Mouse (Mus musculus) heart, adult 18-20 months (tissue): ENCODE data around the gene Anp32a. TPM values are rescaled to one million over a fixed set of nuclear protein-coding genes. Genes with fewer than 3 reads are reported as not detected.

Experiments
- DNase-seq, 2 experiments: peaks; one replicate each; pipeline ENCODE4 v3.0.0; 2021 to 2022; ENCODE audit warnings: mixed read lengths in 1 of 2
- total RNA-seq, 2 experiments: library from RNA; stranded (reverse); gene quantifications; 2 replicates each; pipeline ENCODE4 v1.2.3; 2021

Gene Anp32a
- total RNA-seq, 2 experiments from 2014 or later: 180 to 184 TPM

DNA sequence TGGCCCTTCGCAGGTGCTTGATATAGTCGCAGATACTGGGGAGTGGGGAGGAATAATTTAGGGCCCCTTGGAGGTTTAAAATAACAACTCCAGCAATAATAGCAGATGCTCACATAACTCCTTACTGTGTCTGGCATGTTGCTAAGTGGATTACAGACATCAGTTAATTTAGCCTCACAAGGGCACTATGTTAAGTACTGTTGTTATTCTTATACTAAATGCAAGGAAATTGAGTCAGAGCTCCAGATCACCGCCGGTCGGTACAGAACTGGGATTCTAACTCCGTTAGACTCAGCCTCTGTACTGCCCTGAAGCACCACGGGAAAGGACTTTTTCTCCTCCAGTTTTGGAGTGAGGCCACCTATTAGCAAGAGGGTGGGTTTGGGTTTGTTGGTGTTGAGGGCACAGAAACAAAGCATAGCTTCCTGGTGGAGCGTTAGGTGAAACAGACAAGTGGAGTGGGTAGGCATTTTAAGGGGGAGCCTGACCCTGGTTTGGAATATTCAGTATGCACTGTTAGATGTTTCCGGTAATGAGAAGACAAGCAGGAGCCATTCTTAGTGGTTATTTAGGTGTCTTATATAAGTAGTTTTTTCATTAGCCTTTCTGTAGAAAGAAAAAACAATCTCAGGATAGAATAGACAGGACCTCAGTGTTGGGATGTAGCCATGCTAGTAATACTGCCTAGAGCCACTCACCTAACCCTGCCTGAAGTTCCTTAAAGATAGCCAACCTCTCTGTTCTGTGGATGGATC lies 4.7 kb downstream of the Anp32a start:
- peak in 1 of 2 experiments; percentile 49 for DNase-seq

DNA sequence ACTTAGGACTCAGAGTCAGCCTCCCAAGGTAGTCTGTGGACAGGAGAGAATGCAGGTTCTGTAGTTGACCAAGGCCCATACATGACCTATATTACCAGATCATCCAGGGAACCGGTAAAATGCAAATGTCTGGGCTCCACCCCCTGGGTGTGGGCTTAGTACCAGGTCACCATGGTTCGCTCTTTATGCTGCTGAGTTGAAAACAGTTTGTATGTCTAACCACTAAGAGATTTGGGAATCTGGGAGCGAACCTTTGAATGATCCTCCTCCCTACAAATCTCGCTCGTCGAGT lies 5.2 kb downstream of the Anp32a start:
- peak in 1 of 2 experiments; percentile 29 for DNase-seq

- peak in 1 of 2 experiments; percentile 23 for DNase-seq
Observed at GRCm38 (mm10) chr9:62347201-62347600, 6.1 kb downstream of the Anp32a start.

GRCm38 (mm10) chr9:62348050-62348449 lies 7.0 kb downstream of the Anp32a start:
- peak in 1 of 2 experiments; percentile 7 for DNase-seq

- no peak for DNase-seq
Observed at GRCm38 (mm10) chr9:62348467-62348985, 7.4 kb downstream of the Anp32a start.

- DNase-seq: peak in 1 of 2 experiments; percentile 32
Observed at GRCm38 (mm10) chr9:62349250-62349649, 8.2 kb downstream of the Anp32a start.

GRCm38 (mm10) chr9:62350721-62351120 lies 9.6 kb downstream of the Anp32a start:
- peak in 1 of 2 experiments; percentile 5 for DNase-seq

- peak in 1 of 2 experiments; percentile 49 for DNase-seq
Observed at GRCm38 (mm10) chr9:62351200-62351599, 10.1 kb downstream of the Anp32a start.

GRCm38 (mm10) chr9:62353784-62354183 lies 12.7 kb downstream of the Anp32a start:
- peak in 1 of 2 experiments; percentile 7 for DNase-seq

DNA sequence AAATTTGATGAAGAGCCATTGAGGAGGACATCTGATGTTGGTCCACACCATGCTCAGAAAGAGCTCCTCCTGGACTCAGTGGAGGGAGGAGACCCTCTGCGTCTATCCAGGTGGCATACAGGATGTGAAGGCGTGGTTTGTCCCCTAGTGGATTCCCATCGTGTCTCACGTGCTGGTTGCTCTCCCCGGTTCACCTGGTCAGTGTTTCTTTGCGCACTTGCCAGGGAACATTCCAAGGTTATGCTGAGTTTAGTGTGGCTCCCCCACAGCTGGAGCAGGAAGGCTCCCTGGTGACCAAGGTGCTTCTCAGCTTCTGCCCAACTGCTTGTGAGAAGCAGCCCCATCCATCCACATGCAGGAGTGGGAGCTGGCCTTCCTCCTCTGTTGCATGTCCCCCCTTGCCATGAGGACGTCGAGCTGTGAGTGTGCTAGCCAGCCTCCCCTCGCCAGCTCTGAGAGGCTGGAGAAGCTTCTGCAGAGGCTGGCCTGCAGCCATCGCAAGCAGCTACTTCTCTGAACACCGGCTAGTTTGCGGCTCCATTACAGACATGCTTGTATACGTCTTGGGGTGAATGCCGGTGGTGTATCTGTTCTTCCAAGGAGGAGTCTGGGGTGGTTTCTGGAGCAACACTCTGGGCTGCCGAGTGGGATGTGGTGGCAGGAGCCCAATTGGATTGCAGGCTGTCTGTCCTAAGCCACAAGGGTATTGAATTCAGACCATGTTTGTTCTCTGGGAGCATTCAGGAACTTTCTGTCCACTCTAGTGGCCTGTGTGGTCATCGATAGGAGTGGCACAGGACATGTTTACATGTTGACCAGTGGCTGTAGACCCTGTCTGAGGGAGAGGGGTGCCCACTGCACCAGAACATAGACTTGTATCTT lies 14.0 kb downstream of the Anp32a start:
- DNase-seq: peak in 1 of 2 experiments; percentile 59

GRCm38 (mm10) chr9:62355763-62356162 lies 14.7 kb downstream of the Anp32a start:
- DNase-seq: no peak

DNA sequence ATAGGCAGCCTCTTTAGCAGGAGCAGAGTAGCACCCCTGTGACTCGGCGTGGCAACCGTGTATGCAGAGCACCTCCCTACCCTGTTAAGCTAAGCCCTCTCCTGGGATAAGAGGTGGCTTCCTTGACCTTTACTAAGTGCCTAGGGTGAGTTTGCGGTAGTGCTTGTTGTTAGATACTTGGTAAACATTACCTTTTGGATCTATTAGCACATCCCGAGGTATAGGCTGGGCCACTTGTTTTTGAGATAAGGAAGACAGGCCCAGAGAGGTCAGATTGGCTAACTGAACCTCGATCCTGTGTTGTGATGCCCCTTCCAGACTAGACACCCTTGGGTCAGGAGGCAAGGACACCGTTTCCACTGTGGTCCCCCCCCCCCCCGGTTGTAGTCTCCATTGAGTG lies 16.5 kb downstream of the Anp32a start:
- DNase-seq: no peak

GRCm38 (mm10) chr9:62358851-62359250 lies 17.8 kb downstream of the Anp32a start:
- no peak for DNase-seq

DNA sequence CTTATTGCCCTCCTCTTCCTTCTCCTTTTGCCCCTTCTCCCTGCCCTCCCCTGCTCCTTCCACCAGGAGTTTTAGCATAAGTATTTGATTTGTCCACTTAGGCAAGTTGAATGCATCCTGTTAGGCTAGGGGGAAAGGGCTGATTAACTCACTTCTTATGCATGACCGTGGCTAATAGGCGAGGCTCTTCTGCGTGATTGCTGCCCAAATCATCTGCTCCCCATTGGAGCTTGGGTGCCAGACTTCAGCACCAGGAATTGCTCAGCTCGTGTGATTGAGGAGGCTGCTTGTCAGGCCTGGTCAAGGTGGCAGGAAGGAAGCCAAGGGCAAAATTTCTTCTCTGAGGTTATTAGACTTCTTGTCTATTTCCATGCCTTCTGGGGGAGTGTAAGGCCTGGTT lies 19.8 kb downstream of the Anp32a start:
- DNase-seq: peak in 1 of 2 experiments; percentile 40

- DNase-seq: peak in 1 of 2 experiments; percentile 51
Observed at GRCm38 (mm10) chr9:62362835-62363385, 21.8 kb downstream of the Anp32a start.

DNA sequence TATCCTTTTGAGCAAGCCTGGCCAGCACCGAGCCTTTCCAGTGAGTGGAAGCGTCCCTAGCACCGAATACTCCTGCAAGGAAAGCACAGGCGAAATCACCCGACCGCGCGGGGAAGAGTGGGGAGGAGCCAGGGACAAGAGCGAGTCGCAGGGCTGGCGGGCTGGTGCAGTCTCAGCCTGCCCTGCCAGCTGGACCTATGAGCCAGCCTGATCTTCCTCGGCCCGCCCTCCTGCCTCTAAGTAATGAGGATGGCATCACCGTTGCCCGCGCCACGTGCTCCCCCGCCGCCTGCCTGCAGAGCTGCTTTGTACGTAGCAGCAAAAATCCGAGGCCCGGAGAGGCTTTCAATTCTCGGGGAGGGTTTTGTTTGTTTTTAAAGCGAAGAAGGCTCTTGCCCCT lies 22.5 kb downstream of the Anp32a start:
- DNase-seq: peak; percentile 86 to 93

DNA sequence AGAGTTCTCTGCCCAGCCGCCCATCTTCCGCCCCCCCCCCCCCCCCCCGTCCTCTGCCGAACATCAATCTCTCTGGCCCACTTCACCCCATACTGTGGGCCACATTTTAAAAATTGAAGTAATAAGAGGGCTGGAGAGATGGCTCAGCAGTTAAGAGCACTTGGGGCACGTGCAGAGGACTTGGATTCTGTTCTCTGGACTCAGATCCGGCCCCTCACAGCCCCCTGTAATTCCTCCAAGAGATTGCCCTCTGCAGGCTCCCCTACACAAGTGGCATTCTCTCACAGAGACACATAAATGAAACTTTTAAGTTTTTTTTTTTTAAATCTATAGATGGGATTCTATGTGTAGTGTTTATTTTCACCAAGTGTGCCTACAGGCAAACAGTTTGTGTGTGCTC lies 23.1 kb downstream of the Anp32a start:
- no peak for DNase-seq

DNA sequence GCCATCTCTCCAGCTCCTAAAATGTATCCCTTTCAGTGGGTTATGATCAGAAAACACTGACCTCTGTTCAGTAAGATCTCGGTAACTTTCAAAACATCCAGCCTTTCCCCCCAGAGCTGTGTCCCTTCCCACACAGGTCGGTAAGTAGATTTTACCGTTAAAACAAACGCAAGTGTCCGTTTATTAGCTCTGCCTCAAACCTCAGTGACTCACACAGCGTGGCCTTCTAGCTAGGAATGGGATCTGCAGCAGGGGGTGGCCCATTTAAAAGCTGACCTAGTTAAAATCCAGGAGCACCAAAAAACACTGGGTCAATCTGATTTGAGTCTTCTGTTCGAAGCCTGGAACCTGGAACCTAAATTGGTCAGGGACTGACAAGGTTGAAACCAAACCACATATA lies 23.7 kb downstream of the Anp32a start:
- DNase-seq: peak in 1 of 2 experiments; percentile 25

DNA sequence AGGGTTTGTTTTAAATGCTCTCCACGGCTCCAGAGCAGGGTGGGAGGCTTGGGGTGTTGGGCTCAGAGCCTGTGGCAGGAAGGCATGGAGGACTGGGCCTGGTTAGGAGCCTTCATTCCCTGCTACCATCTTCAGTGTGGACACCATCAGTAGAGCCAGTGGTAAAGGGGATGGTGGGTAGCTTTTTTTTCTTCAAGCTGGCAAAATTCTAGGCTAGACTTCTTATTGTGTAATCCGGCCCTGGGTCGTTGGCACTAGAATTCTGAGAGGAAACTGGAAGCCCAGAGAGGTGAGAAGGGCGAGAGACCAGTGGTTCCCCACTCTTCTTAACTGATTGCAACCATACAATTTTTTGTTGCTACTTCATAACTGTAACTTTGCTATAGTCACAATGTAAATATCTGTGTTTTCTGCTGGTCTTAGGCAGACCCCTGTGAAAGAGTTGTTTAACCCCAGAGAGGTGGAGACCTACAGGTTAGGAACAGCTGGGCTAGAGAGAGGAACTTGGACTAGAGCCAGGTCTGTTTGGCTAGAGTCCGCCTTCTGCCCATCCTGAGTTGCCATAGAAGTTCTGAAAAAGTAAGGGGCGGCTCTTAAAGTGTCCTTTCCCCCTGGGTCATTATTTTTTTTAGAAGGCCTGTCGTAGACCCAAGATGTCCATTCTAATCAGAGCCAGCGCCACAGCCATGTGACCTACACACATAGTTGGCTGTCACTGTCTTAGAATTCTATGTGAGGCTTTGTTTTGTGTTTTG lies 24.4 kb downstream of the Anp32a start:
- DNase-seq: peak in 1 of 2 experiments; percentile 48

DNA sequence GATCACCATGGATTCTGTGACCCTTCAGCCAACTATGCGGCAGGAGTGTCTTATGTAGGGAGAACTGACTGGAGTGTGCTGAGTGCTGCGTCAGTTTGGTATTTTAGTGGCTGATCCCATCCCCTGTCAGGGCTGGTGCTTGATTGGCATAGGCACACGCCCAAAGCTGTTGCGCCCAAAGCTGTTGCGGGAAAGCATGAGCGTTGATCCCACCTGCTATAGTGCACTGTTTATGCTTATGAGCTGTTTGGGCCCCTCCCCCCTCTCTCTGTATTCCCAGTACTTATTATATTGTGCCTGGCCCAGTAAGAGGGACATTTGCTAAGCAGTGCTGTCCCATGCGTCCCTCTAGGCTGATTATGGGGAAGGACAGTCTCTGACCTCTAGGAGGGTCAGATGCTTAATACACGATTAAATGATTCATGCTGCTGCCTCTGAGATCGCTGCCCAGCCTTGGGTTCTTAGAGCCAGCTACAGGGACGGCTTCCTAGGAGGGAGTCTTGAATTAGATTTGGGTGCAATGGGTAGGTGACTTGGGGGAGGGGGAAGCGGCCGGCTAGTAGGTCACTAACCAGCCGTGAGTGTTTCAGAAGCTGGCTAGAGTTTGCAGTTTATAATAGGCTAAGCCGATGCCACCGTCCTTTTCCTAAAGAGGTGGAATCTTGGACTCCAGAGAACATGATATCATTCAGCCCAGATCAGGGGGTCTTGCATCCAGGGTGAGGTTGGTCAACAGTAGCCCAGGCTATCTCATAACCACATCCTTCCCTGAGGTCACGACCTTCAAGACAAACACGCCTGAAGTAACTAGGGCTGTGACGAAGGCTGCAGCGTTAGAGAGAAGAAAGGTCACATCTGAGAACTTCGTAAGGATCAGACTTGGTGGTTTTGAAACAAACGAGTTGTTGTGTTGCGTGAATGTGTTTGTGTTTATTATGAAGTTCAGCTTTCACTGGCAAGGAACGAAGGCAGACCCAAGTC lies 25.7 kb downstream of the Anp32a start:
- DNase-seq: peak in 1 of 2 experiments; percentile 54
